Mouse (Mus musculus): Measurements from ENCODE around the gene Hax1.

DNA sequence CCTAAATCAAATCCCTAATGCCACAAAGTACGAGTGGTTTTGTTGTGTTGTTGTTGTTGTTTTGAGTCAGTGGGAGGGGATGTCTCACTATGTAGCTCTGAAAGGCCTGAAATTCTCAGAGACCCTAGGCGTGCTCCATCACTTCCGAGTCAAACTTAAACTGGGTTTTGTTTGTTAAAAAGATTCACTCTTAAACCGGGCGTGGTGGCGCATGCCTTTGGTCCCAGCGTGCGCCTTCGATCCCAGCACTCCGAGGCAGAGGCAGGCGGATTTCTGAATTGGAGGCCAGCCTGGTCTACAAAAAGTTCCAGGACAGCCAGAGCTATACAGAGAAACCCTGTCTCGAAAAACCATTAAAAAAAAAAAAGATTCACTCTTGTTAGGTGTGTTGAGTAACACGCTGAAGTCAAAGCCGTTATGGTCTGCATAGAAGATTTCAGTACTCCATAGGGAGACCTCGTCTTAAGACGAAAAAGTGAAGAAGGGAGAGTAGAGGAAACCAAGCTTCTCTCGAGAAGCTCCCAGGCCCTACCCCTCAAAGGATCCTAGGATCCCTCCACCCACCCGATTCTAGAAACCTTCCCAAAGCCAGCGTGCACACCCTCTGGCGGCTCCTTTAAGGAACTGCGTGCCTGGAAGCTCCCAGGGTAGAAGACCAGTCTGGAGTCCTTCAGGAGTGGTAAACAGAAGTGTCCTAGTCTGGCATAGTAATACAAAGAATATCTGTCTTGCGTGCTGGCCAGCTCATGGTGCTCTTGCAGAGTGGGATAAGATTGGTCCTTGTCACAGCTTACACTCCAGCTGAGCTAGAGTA, 34.4 kb downstream of the Hax1 start:
- TF ChIP-seq CTCF (IDR thresholded peaks at IDR 0.05; ENCODE audit: low read depth) (peak; percentile 71), EP300 (IDR thresholded peaks at IDR 0.05; ENCODE audit: low read depth) (no peak)
